Mouse (Mus musculus) ovary, adult 2 months (tissue): ENCODE measurements around the gene Rhox12. TPM values are rescaled to one million over a fixed set of nuclear protein-coding genes. Genes with fewer than 3 reads are reported as not detected.

Experiments
- polyA plus RNA-seq: library from polyadenylated mRNA; depleted of rRNA; stranded (reverse); fragments of >200 nt; gene quantifications from 2 replicates; pipeline ENCODE4 v1.2.3, GENCODE M21; 2012; rRNA removed

Rhox12 gene
- not detected in 2 replicates for polyA plus RNA-seq

GRCm38 (mm10) chrX:38110807-38111206 lies at the start of gene Rhox12:
Gene Rhox12 (minus strand): TSS chrX:38110907.

GRCm38 (mm10) chrX:38120982-38121381 lies 10.3 kb upstream of the Rhox12 start, which contains the start of gene Rhox13:
Gene Rhox13 (plus strand): TSS chrX:38121219.

DNA sequence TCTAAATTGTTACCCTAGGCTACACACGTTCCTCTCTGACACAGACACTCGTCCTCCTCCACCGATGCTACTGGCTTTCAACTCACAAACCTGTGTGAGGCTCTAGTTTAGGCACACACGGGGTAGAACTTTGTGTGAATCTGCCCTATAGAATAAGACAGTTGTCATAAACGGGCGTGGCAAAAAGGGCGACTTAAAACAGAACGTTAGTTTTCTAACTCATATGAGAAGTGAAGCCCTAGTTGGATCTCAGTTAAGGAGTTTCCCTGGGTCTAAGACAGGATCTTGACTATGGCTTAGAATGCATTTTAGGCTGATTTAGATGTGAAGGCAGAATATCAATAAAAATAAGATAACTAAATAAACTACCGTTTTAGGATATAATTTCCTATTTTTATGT lies 25.7 kb downstream of the Rhox12 start, which contains the start of gene Rhox11:
Gene Rhox11, minus strand, starts transcription at position 101 of the 400 bp plus-strand sequence.

DNA sequence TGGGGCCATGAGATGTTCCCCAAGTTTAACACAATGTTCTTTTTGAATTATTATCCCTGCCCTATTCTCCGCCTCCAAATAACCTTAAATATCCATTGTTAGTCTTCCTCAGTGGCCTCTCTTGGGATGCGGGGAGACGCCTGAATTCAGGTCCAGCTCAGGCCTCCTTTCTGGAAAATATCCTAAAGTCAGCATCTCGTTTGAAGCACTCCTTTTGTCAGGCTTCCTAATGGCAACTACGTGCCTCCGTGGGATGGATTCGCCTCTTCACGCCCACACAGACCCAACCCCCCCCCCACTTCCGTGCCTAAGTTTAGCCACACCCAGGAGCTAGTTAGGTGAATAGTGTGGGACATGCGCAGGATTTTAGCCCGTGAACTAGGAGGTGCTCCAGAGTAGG lies 44.5 kb downstream of the Rhox12 start, which contains the start of gene Rhox10:
Gene Rhox10, plus strand, starts transcription at position 301 of the 400 bp plus-strand sequence.

Other genes with a start within 250 kb of the Rhox12 start
- gene Rhox8, start 232.0 kb downstream of the Rhox12 start, polyA plus RNA-seq, result 0.26 and 0.81 TPM in 2 replicates
- not detected in 2 replicates for gene Rhox7b, start 213.7 kb downstream of the Rhox12 start, polyA plus RNA-seq
- gene Rhox9, start 209.1 kb downstream of the Rhox12 start, polyA plus RNA-seq, result not detected in 2 replicates
- not detected in 2 replicates for gene Btg1-ps1, start 92.1 kb downstream of the Rhox12 start, polyA plus RNA-seq
- gene Btg1-ps2, start 67.8 kb downstream of the Rhox12 start, polyA plus RNA-seq, result 0.26 and 0.85 TPM in 2 replicates
- gene Rhox10, start 44.4 kb downstream of the Rhox12 start, polyA plus RNA-seq, result not detected in 2 replicates
- not detected in 2 replicates for gene Rhox11, start 25.8 kb downstream of the Rhox12 start, polyA plus RNA-seq
- not detected in 2 replicates for gene Rhox13, start 10.3 kb upstream of the Rhox12 start, polyA plus RNA-seq
- gene Zbtb33, start 78.9 kb upstream of the Rhox12 start, polyA plus RNA-seq, result 2.7 and 3.7 TPM in 2 replicates
- gene Tmem255a, start 141.5 kb upstream of the Rhox12 start, polyA plus RNA-seq, result 11.5 and 13.7 TPM in 2 replicates
- not detected in 2 replicates for gene Atp1b4, start 205.3 kb upstream of the Rhox12 start, polyA plus RNA-seq